Mouse (Mus musculus) CD4-positive naive resting alpha-beta T cell, adult 57 days (primary cell): ENCODE measurements around the gene Chaf1b. TPM values are rescaled to one million over a fixed set of nuclear protein-coding genes. Genes with fewer than 3 reads are reported as not detected.

ENCODE experiments used
- total RNA-seq: library from RNA; stranded (reverse); gene quantifications from one replicate; pipeline ENCODE4 v1.2.4, GENCODE M21; 2023

Chaf1b gene
- total RNA-seq = 14.2 TPM

GRCm38 (mm10) chr16:93883423-93884085 is at the start of gene Chaf1b:
Chaf1b (plus strand) TSS chr16:93883901.

Other genes with a start within 250 kb of the Chaf1b start
- gene Cbr3, start 200.7 kb upstream of the Chaf1b start, total RNA-seq = not detected
- 72.1 TPM for gene Dop1b, start 172.0 kb upstream of the Chaf1b start, total RNA-seq
- 135 TPM for gene Morc3, start 51.8 kb upstream of the Chaf1b start, total RNA-seq
- gene Cldn14, start 124.9 kb downstream of the Chaf1b start, total RNA-seq = not detected
- not detected for gene Sim2, start 201.0 kb downstream of the Chaf1b start, total RNA-seq